Mouse (Mus musculus) midbrain, embryonic 15.5 days (tissue): Measurements from ENCODE around the gene Tmem236. TPM values are rescaled to one million over a fixed set of nuclear protein-coding genes. Genes with fewer than 3 reads are reported as not detected.
"Not testable (repeated sequence)": the region's sequence is repeated elsewhere in the genome, so short reads cannot be mapped to it uniquely, and the experiment has no call there.

Experiments used
- ATAC-seq: fragments of 200-750 bp; cut with Nextera tagmentation; replicated peaks from 2 replicates; pipeline ENCODE4 v1.8.0; 2017; ENCODE audit warnings: moderate TSS enrichment
- H3K27ac ChIP-seq: fragments of 300-500 bp; sonication (generic); 2 replicates; pipeline ENCODE4 v1.5.1; 2015; ENCODE audit warnings: mild to moderate bottlenecking, inconsistent platforms
- H3K27me3 ChIP-seq: fragments of 300-500 bp; sonication (generic); replicated peaks from 2 replicates; pipeline ENCODE4 v1.6.1; 2015; ENCODE audit warnings: inconsistent platforms
- H3K36me3 ChIP-seq: fragments of 300-500 bp; sonication (generic); replicated peaks from 2 replicates; pipeline ENCODE4 v1.6.1; 2015; ENCODE audit warnings: inconsistent platforms
- H3K4me1 ChIP-seq: fragments of 300-500 bp; sonication (generic); 2 replicates; pipeline ENCODE4 v1.6.1; 2015; ENCODE audit warnings: inconsistent platforms
- H3K4me2 ChIP-seq: fragments of 300-500 bp; sonication (generic); 2 replicates; pipeline ENCODE4 v1.6.1; 2015; ENCODE audit warnings: inconsistent platforms, mild to moderate bottlenecking, moderate library complexity
- H3K4me3 ChIP-seq: fragments of 300-500 bp; sonication (generic); 2 replicates; pipeline ENCODE4 v1.5.1; 2015; ENCODE audit warnings: mild to moderate bottlenecking, inconsistent platforms
- H3K9ac ChIP-seq: fragments of 300-500 bp; sonication (generic); 2 replicates; pipeline ENCODE4 v1.6.1; 2015; ENCODE audit warnings: mild to moderate bottlenecking, inconsistent platforms
- H3K9me3 ChIP-seq: fragments of 300-500 bp; sonication (generic); 2 replicates; pipeline ENCODE4 v1.6.1; 2016; ENCODE audit warnings: inconsistent platforms
- WGBS: fragments of 180-500 bp; shearing (Covaris S2); methylation state at CpG from one replicate; pipeline ENCODE4 v1.1.7; 2015; ENCODE audit warnings: mixed read lengths; 5-methylcytosine and 5-hydroxymethylcytosine counted together
- polyA plus RNA-seq: library from polyadenylated mRNA; unstranded; fragments of >200 nt; fragmentation: Nextera tagmentation; extraction: Ambion mirVana; gene quantifications from 2 replicates; pipeline ENCODE4 v1.2.1, GENCODE M21; 2015

Tmem236 gene
- polyA plus RNA-seq, 1 experiment from 2014 or later: 0.12 TPM

DNA sequence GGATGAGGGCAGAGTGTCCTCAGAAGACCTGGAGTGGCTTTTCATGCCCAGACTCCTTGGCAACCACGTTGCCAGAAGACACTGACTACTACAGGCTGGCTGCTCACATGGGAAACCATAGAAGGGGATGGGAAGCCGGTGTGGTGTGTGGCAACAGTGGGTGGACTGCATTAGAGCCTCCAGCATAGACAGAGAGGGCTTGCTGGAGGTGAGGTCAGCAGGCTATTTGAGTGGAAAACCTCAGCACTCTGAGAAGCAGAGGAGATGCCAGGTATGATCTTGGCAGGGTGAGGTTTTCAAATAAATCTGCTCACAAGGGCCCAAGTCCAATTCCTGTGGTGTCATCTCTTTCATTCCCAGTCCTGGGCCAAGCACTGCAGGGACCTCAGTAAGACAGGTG is 25.3 kb downstream of the Tmem236 start:
- ATAC-seq: no peak

DNA sequence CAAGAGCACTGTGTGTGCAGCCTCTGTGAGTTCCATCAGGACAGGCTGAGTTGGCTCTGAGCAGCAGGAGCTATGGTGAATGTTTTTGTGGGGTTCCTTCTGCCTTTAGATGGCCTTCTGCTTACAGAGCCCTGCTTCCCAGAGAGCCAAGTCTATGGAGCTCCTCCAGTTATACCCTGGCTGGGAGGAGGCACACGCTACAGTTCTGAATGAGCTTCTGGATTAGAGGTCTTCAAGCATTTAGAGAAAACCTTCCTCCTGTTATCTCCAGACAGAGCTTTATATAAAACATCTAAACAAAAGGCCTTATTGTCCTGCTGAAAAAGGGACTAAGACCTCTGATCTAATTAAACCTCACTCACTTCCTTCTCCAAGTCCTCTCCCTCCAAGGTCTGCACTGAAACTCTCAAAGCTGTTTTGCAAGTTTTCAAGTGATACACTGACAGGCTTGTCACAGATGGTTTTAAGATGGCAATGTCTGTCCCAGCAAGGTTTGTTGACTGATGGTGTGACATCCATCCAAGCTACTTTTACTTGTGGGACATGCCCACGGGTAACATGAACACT is 26.6 kb downstream of the Tmem236 start:
- 100% methylated on average over 1 of the region's 2 CpGs for WGBS
- H3K4me1 ChIP-seq, H3K4me3 ChIP-seq, H3K27ac ChIP-seq, H3K9ac ChIP-seq, H3K9me3 ChIP-seq, ATAC-seq, H3K4me2 ChIP-seq, H3K27me3 ChIP-seq, H3K36me3 ChIP-seq: not testable (repeated sequence)

More for the DNA sequence above, 25.3 kb downstream of the Tmem236 start:
- Histone ChIP-seq H3K9ac (no peak overlapping the region), H3K4me3 (no peak overlapping the region), H3K27ac (no peak overlapping the region), H3K9me3 (no peaks in the 10 kb centered on the region), H3K4me1 (no peaks in the 10 kb centered on the region), H3K36me3 (no peaks in the 10 kb centered on the region), H3K4me2 (no peak overlapping the region), H3K27me3 (no peaks in the 10 kb centered on the region)
- 41% methylated on average over 2 of the region's 2 CpGs for WGBS

DNA sequence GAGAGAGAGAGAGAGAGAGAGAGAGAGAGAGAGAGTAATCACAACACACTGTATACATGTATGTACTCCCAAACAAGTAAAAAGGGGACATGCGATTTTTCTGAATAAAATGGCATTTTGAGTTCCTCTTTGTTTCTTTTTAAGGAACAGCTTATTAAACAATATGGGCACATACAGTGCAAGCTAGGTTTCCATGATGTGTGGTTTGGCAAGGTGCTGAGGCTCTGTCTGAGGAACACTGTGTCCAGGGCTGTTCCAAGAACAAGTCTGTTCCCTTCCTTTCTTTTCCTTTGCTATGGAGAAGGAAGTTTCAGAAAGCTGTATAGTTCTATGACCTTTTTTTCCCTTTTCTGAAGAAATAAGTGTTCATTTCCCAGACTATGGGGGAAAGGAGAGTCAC is 30.0 kb downstream of the Tmem236 start:
- H3K4me3 ChIP-seq: no peak overlapping the region
- 97% methylated on average over 1 of the region's 1 CpGs for WGBS
- H3K27ac ChIP-seq: no peak overlapping the region
- no peaks in the 10 kb centered on the region for H3K4me1 ChIP-seq
- H3K27me3 ChIP-seq: no peaks in the 10 kb centered on the region
- ATAC-seq: no peak
- H3K9me3 ChIP-seq: no peaks in the 10 kb centered on the region
- no peak overlapping the region for H3K9ac ChIP-seq
- no peaks in the 10 kb centered on the region for H3K36me3 ChIP-seq
- no peak overlapping the region for H3K4me2 ChIP-seq

DNA sequence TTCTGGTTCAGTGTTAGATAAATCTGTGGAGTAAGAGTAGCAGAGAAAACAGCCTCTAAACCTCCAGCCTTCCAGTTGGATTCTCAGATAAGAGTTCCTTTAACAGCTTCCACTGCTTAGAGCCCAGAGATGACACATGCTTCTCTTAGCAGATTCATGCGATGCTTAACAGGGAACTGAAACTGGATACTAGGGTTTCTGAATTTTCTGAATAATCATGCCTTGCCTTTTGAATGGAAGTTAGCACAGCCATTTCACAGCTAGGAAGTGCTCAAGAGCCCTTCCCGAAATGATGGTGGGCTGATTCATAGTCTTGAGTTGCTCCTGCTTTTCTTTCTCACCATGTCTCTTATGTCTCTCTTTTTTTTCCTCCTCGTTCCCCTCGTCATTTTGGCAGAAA is 32.5 kb downstream of the Tmem236 start:
- Histone ChIP-seq H3K9me3 (no peaks in the 10 kb centered on the region), H3K4me1 (no peaks in the 10 kb centered on the region), H3K36me3 (no peaks in the 10 kb centered on the region), H3K27me3 (no peaks in the 10 kb centered on the region), H3K4me3 (no peak overlapping the region), H3K4me2 (no peak overlapping the region), H3K27ac (no peak overlapping the region), H3K9ac (no peak overlapping the region)
- ATAC-seq: no peak
- 83% methylated on average over 4 of the region's 4 CpGs for WGBS

DNA sequence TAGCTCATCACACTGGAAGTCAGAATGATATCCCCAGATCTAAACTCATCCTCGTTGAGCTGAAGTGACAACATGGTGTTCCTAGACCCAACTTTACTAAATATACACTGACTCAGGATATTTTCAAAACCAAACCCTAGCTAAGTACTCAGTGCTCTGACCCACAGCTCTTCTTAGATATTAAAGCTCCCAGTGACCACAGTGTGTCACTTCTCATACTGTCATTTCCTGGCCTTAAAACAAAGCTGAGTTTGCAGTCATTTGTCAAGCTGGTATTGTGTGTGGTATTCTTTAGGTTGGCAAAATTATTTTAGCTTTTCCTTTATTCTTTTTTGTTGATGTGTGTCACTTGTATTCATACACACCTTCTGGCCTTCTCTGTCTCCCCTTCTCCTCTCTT is 36.4 kb downstream of the Tmem236 start:
- Histone ChIP-seq H3K36me3 (no peaks in the 10 kb centered on the region), H3K9me3 (no peaks in the 10 kb centered on the region), H3K27ac (no peak overlapping the region), H3K4me2 (no peak overlapping the region), H3K4me1 (peaks cover 4% of the 10 kb centered on the region; the same call in 1 of the 2 replicates), H3K4me3 (no peak overlapping the region), H3K27me3 (no peaks in the 10 kb centered on the region), H3K9ac (no peak overlapping the region)
- WGBS: 88% methylated on average over 1 of the region's 1 CpGs
- ATAC-seq: no peak

DNA sequence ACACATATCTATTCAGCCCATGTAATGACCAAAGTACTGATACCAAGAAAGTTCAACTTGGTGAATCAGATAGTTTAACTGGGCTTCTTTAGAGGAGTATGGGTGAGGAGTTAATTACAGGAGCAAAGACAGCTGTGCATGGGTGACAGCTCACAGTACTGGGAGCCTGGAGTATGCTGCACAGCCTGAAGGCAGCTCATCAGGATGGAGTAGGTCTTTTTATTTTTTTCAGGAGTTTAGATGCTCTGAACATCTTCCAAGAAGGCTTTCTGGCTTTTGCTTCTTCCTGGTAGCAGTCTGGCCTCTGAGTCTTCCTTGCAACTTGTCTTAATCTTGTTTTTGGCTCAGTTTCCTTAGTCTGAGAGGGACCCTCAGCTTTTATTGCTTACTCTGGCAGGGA is 37.3 kb downstream of the Tmem236 start:
- H3K36me3 ChIP-seq: no peaks in the 10 kb centered on the region
- no peak for ATAC-seq
- H3K4me3 ChIP-seq: no peak overlapping the region
- H3K4me2 ChIP-seq: no peak overlapping the region
- H3K27me3 ChIP-seq: no peaks in the 10 kb centered on the region
- H3K4me1 ChIP-seq: peaks cover 4% of the 10 kb centered on the region; the same call in 1 of the 2 replicates
- no peaks in the 10 kb centered on the region for H3K9me3 ChIP-seq
- H3K9ac ChIP-seq: no peak overlapping the region
- H3K27ac ChIP-seq: no peak overlapping the region

DNA sequence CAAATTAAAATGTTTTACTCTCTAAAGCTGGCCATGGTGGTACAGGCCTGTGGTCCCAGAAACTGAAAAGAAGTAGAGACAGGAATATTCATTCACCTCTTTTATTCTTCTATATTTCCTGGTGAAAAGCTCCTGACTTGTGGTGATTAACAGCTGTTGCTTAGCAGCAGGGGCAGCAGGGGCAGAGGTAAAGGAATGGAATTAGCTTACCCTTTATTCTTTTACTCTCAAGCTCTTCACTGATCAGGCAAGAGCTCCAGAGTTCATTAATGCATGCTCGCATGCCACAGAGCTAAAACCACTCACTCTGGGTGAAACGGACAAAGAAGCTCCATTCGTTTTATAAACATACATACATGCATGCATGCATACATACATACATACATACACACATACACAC is 40.4 kb downstream of the Tmem236 start:
- no peak overlapping the region for H3K27ac ChIP-seq
- 11% methylated on average over 3 of the region's 3 CpGs for WGBS
- H3K4me3 ChIP-seq: no peak overlapping the region
- no peak overlapping the region for H3K4me2 ChIP-seq
- H3K9me3 ChIP-seq: no peaks in the 10 kb centered on the region
- peaks cover 4% of the 10 kb centered on the region; the same call in 1 of the 2 replicates for H3K4me1 ChIP-seq
- no peaks in the 10 kb centered on the region for H3K27me3 ChIP-seq
- H3K9ac ChIP-seq: no peak overlapping the region
- ATAC-seq: peak; percentile 71
- H3K36me3 ChIP-seq: no peaks in the 10 kb centered on the region

DNA sequence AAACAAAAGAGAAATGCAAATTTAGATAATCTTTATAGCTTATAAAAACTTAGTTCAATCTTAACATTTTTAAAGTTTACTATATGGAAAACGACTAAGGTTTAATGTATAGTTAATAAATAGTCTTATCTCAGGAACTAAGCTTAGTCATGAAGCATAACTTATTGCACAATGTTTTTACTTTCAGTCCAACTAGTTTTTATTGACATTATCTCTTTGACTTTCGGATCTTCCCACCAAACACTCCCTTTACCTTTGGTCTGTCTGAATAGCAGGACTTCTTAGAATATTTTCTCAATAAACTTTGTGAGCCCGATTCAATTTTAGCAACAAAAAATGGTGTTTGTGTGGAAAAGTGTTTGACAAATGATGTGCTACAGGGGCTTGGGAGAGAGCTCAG is 42.3 kb downstream of the Tmem236 start:
- no peak for ATAC-seq
- no peaks in the 10 kb centered on the region for H3K9me3 ChIP-seq
- no peak overlapping the region for H3K4me3 ChIP-seq
- no peak overlapping the region for H3K27ac ChIP-seq
- 93% methylated on average over 3 of the region's 3 CpGs for WGBS
- H3K4me2 ChIP-seq: no peak overlapping the region
- H3K36me3 ChIP-seq: no peaks in the 10 kb centered on the region
- H3K4me1 ChIP-seq: peaks cover 4% of the 10 kb centered on the region; the same call in 1 of the 2 replicates
- H3K27me3 ChIP-seq: no peaks in the 10 kb centered on the region
- H3K9ac ChIP-seq: no peak overlapping the region

DNA sequence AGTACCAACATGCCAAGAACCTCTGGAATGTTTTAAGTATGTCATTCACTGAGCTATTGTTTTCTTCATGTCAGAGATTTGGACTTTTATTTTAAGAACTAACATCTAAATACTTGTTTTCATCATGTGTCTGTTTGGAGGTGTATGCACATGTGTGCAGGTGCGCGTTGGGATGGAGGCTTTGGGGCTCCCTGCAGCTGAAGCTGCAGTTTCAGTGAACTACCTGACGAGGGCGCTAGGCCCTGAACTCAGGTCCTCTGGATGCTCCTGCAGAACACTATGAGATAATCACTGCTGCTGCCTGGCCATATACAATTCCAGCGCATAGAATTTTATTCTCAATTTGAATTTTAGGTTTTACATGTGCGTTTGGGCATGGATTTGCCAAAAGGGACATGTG is 43.8 kb downstream of the Tmem236 start:
- Histone ChIP-seq H3K4me2 (no peak overlapping the region), H3K27me3 (no peaks in the 10 kb centered on the region), H3K36me3 (no peaks in the 10 kb centered on the region), H3K9me3 (no peaks in the 10 kb centered on the region), H3K27ac (no peak overlapping the region), H3K9ac (no peak overlapping the region), H3K4me3 (no peak overlapping the region), H3K4me1 (peaks cover 4% of the 10 kb centered on the region; the same call in 1 of the 2 replicates)
- ATAC-seq: no peak
- WGBS: 82% methylated on average over 6 of the region's 6 CpGs

DNA sequence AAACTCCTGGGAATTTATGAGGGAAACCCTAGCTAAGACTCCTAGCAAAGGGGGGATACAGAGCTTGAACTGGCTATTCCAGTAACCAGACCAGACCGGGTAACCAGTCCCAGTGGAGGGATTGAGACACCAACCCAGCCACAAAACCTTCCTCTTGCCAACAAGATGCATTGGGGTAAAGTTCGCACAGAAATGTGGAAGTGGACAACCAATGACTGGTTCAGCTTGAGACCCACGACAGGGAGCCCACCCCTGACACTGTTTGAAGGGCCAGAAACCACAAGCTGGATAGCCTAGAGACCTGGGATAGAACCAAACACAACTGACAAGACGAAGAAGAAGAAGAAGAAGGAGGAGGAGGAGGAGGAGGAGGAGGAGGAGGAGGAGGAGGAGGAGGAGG is 50.1 kb downstream of the Tmem236 start:
- no peaks in the 10 kb centered on the region for H3K4me1 ChIP-seq
- no peak overlapping the region for H3K27ac ChIP-seq
- no peak for ATAC-seq
- WGBS: 92% methylated on average over 3 of the region's 4 CpGs
- H3K36me3 ChIP-seq: no peaks in the 10 kb centered on the region
- no peak overlapping the region for H3K9ac ChIP-seq
- H3K4me2 ChIP-seq: no peak overlapping the region
- H3K9me3 ChIP-seq: no peaks in the 10 kb centered on the region
- no peak overlapping the region for H3K4me3 ChIP-seq
- H3K27me3 ChIP-seq: no peaks in the 10 kb centered on the region

DNA sequence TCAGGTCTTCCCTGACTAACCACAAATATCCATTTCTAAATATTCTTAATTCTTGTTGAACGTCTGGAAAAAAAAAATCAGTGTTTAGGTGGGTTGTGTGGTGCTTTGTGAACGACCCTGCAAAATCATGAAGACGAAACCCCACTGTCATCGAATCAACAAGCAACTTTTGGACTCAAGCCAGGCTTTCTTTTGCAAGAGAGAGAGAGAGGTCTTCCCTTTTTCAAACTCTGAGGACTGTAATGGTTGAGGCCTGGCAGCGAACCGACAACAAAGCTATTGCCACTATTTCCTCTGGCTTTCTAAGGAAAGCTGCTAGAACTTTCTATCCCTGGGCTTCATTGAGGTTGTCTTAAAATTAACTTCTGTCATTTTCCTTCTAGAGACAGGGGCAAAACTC is 54.2 kb downstream of the Tmem236 start:
- Histone ChIP-seq H3K4me3 (no peak overlapping the region), H3K36me3 (no peaks in the 10 kb centered on the region), H3K9me3 (no peaks in the 10 kb centered on the region), H3K27me3 (no peaks in the 10 kb centered on the region), H3K9ac (no peak overlapping the region), H3K27ac (no peak overlapping the region), H3K4me2 (no peak overlapping the region), H3K4me1 (no peaks in the 10 kb centered on the region)
- 76% methylated on average over 6 of the region's 6 CpGs for WGBS
- no peak for ATAC-seq

DNA sequence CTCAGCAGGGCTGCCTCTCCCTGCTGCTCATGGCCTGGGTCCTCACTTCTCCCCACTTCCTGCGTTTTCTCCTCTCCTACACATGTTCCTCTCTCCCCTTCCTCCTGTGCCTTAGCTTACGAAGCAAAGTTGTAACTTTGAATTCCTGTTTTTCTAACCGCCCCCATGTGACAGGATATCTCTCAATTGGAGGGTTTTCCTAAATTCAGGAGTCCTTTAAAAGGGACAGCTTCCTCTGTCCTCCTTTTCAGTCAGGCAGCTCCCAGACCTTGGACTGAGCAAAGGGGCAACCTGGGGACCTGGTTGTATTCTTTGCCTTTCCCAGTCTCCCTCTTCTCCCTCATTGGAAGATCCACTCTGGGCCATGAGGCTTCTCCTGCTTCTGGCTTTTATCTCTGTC is 54.8 kb downstream of the Tmem236 start, which contains the start of gene Mrc1:
Mrc1 (plus strand) TSS at position 244 of the 400 bp plus-strand sequence.
- Histone ChIP-seq H3K4me1 (no peaks in the 10 kb centered on the region), H3K4me2 (no peak within 1 kb of the TSS), H3K9me3 (no peaks in the 10 kb centered on the region), H3K27me3 (no peaks in the 10 kb centered on the region), H3K4me3 (no peak within 1 kb of the TSS), H3K27ac (no peak within 1 kb of the TSS), H3K9ac (no peak within 1 kb of the TSS), H3K36me3 (no peaks in the 10 kb centered on the region)
- ATAC-seq: no peak
- WGBS: 86% methylated on average over 3 of the region's 3 CpGs

DNA sequence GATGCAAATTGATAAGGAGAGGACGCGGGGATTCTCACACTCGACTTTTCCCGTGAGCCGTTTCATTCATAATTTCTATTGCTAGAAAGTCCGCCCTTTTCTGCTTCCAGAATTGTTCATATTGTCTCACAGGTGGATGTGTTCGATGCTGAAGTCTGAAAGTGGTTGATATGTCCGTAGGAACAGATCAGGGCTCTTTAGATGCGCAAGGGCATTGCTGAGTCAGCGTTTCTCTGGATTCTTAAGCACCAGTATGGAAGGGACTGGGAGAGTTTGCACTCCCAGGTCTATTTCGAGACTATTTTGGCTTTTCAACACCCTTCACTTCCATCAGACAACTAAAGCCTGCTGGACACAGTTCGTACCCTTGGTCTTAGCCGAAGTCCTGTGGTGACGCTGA is 55.7 kb downstream of the Tmem236 start:
- Histone ChIP-seq H3K27ac (no peak overlapping the region), H3K4me1 (no peaks in the 10 kb centered on the region), H3K9ac (no peak overlapping the region), H3K9me3 (no peaks in the 10 kb centered on the region), H3K4me2 (no peak overlapping the region), H3K36me3 (no peaks in the 10 kb centered on the region), H3K4me3 (no peak overlapping the region), H3K27me3 (no peaks in the 10 kb centered on the region)
- ATAC-seq: no peak
- 91% methylated on average over 14 of the region's 14 CpGs for WGBS
